Mouse (Mus musculus) neural tube, embryonic 14.5 days (tissue): ENCODE data around the gene Ttc7b. TPM values are rescaled to one million over a fixed set of nuclear protein-coding genes. Genes with fewer than 3 reads are reported as not detected.

Source experiments
- ATAC-seq: fragments of 200-750 bp; cut with Nextera tagmentation; 2 replicates; pipeline ENCODE4 v1.8.0; 2017; ENCODE audit warnings: low read depth, mild to moderate bottlenecking, moderate TSS enrichment, moderate library complexity
- H3K27ac ChIP-seq: fragments of 300-500 bp; sonication (generic); 2 replicates; pipeline ENCODE4 v1.5.1; 2014; ENCODE audit warnings: low read depth, mild to moderate bottlenecking, control low read depth, low read length, moderate library complexity, mixed read lengths
- H3K27me3 ChIP-seq: fragments of 300-500 bp; sonication (generic); 2 replicates; pipeline ENCODE4 v1.6.1; 2014; ENCODE audit warnings: low read length; ENCODE audit not compliant: control insufficient read depth, insufficient read depth
- H3K36me3 ChIP-seq: fragments of 300-500 bp; sonication (generic); 2 replicates; pipeline ENCODE4 v1.6.1; 2014; ENCODE audit warnings: low read length, mixed read lengths; ENCODE audit not compliant: control insufficient read depth, insufficient read depth
- H3K4me1 ChIP-seq: fragments of 300-500 bp; sonication (generic); 2 replicates; pipeline ENCODE4 v1.6.1; 2014; ENCODE audit warnings: low read length; ENCODE audit not compliant: control insufficient read depth, insufficient read depth
- H3K4me2 ChIP-seq: fragments of 300-500 bp; sonication (generic); 2 replicates; pipeline ENCODE4 v1.6.1; 2014; ENCODE audit warnings: mild to moderate bottlenecking, low read depth, low read length, control low read depth
- H3K4me3 ChIP-seq: fragments of 300-500 bp; sonication (generic); 2 replicates; pipeline ENCODE4 v1.5.1; 2014; ENCODE audit warnings: low read depth, low read length, control low read depth, mixed read lengths
- H3K9ac ChIP-seq: fragments of 300-500 bp; sonication (generic); replicated peaks from 2 replicates; pipeline ENCODE4 v1.6.1; 2014; ENCODE audit warnings: low read depth, mild to moderate bottlenecking, control low read depth, low read length, mixed read lengths
- H3K9me3 ChIP-seq: fragments of 300-500 bp; sonication (generic); 2 replicates; pipeline ENCODE4 v1.6.1; 2016; ENCODE audit warnings: low read length; ENCODE audit not compliant: control insufficient read depth
- WGBS: fragments of 180-500 bp; shearing (Covaris S2); extraction: QIAGEN DNeasy Blood & Tissue Kit; methylation state at CpG from one replicate; pipeline ENCODE4 v1.1.7; 2014; 5-methylcytosine and 5-hydroxymethylcytosine counted together
- polyA plus RNA-seq: library from polyadenylated mRNA; unstranded; fragments of >200 nt; fragmentation: Nextera tagmentation; extraction: Ambion mirVana; gene quantifications from 2 replicates; pipeline ENCODE4 v1.2.1, GENCODE M21; 2014

Ttc7b gene
- polyA plus RNA-seq, 1 experiment from 2014 or later, result 14.0 TPM

DNA sequence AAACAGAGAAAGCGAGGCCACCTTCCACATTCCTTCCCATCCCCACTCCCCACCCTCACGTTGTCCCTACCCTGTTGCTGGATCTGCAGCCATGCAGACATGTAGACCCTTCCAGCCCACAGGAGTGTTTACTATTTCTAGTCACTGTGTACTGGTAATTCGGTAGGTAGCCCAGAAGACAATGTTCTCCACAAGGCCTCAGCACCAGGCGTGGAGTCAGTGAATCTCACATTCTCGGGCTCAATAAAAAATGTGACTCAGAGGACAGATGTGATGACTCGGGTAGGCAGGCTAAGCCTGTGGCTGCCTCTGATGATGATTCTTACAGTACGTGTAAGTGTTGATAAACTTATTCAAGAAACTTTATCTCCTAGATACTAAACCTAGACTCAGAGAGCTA, 147.8 kb downstream of the Ttc7b start:
- 86% methylated on average over 7 of the region's 7 CpGs for WGBS

DNA sequence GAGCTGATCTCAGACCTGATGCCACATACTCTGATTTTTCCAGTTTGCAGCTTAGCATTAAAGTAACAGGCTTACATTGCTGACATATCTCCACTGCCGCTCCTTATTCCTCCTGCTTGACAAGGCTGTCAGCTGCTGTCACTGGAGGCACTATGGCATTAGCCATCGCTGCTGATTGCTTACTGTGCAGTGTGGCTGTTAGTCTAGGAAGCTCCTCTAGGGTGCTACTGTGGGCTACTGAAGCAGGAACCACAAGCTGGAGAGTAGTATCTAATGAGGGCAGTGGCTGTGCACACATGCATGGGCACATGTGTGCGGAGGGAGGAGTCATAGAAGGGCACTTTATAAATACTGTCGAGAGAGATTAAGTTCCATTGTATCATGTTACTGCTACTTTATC, 148.6 kb downstream of the Ttc7b start:
- Histone ChIP-seq H3K27ac (no peak overlapping the region), H3K9ac (no peak overlapping the region), H3K4me1 (no peaks in the 10 kb centered on the region), H3K4me2 (no peak overlapping the region), H3K9me3 (no peaks in the 10 kb centered on the region), H3K36me3 (peaks cover 42% of the 10 kb centered on the region), H3K4me3 (no peak overlapping the region), H3K27me3 (no peaks in the 10 kb centered on the region)
- ATAC-seq, result no peak
- WGBS, result 87% methylated on average over 4 of the region's 4 CpGs

More for the DNA sequence above, 147.8 kb downstream of the Ttc7b start:
- no peak for ATAC-seq
- no peaks in the 10 kb centered on the region for H3K27me3 ChIP-seq
- no peak overlapping the region for H3K9ac ChIP-seq
- H3K4me3 ChIP-seq, result no peak overlapping the region
- no peak overlapping the region for H3K4me2 ChIP-seq
- peaks cover 42% of the 10 kb centered on the region for H3K36me3 ChIP-seq
- H3K9me3 ChIP-seq, result no peaks in the 10 kb centered on the region
- H3K4me1 ChIP-seq, result no peaks in the 10 kb centered on the region
- no peak overlapping the region for H3K27ac ChIP-seq

DNA sequence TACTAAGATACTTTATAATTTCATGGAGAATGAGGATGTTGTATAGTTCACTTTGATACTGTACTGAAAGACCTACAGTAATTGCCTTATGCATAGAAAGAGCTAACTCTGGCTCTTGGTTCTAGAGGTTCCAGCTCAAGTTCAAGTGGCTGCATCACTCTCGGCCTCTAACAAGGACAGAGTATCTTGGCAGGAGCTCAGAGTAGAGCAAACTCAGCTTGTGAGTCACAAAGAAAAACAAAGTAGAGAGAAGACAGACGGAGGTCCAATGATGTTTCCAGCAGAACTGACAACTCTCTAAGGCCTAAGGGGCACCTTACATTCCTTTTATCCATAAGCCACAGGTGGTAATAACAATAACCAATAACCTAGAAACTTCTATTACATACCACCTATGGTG, 150.8 kb downstream of the Ttc7b start:
- Histone ChIP-seq H3K9me3 (no peaks in the 10 kb centered on the region), H3K4me1 (no peaks in the 10 kb centered on the region), H3K27ac (no peak overlapping the region), H3K4me3 (no peak overlapping the region), H3K27me3 (no peaks in the 10 kb centered on the region), H3K9ac (no peak overlapping the region), H3K4me2 (no peak overlapping the region), H3K36me3 (peaks cover 33% of the 10 kb centered on the region)
- 97% methylated on average over 2 of the region's 2 CpGs for WGBS
- no peak for ATAC-seq

DNA sequence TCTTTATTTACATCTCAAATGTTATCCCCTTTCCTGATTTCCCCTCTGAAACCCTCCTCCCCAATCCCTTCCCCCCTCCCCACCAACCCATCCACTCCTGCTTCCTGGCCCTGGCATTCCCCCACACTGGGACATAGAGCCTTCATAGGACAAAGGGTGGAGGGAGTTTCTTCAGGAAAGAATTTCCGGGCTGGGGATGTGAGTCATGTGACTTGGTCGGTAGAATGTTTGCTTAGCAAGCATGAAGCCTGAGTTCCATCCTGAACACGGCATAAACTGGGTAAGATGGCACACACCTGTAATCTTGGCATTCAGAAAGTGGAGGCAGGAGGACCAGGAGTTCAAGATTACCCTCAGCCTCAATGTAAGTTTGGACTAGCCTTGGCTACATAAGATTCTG, 151.4 kb downstream of the Ttc7b start:
- no peaks in the 10 kb centered on the region for H3K27me3 ChIP-seq
- H3K4me2 ChIP-seq, result no peak overlapping the region
- no peaks in the 10 kb centered on the region for H3K4me1 ChIP-seq
- H3K27ac ChIP-seq, result no peak overlapping the region
- peaks cover 33% of the 10 kb centered on the region for H3K36me3 ChIP-seq
- no peak overlapping the region for H3K9ac ChIP-seq
- H3K9me3 ChIP-seq, result no peaks in the 10 kb centered on the region
- 72% methylated on average over 3 of the region's 3 CpGs for WGBS
- no peak for ATAC-seq
- no peak overlapping the region for H3K4me3 ChIP-seq

DNA sequence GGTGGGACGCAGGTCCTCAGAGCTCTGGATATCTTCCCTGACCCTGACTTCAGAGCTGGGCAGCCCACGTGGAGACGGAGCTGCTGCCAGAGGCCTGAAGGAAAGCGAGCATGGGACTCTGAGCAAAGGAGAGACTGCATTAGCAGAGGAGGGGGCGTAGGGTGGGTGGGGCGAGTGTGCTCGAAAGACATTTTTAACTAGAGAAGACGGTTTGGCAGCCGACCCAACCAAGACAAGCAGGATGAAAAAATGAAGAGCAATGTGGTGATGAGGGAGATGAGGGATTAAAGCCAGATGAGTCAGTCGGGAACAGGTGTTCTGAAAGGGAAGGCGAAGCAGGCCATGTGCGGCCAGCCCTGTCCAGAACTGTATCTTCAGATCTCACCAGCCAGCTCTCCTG, 159.3 kb downstream of the Ttc7b start:
- Histone ChIP-seq H3K4me2 (no peak overlapping the region), H3K27ac (no peak overlapping the region), H3K27me3 (no peaks in the 10 kb centered on the region), H3K36me3 (no peaks in the 10 kb centered on the region; the same call in 1 of the 2 replicates), H3K9me3 (no peaks in the 10 kb centered on the region), H3K4me1 (no peaks in the 10 kb centered on the region), H3K9ac (no peak overlapping the region), H3K4me3 (no peak overlapping the region)
- 90% methylated on average over 12 of the region's 12 CpGs for WGBS
- ATAC-seq, result no peak

DNA sequence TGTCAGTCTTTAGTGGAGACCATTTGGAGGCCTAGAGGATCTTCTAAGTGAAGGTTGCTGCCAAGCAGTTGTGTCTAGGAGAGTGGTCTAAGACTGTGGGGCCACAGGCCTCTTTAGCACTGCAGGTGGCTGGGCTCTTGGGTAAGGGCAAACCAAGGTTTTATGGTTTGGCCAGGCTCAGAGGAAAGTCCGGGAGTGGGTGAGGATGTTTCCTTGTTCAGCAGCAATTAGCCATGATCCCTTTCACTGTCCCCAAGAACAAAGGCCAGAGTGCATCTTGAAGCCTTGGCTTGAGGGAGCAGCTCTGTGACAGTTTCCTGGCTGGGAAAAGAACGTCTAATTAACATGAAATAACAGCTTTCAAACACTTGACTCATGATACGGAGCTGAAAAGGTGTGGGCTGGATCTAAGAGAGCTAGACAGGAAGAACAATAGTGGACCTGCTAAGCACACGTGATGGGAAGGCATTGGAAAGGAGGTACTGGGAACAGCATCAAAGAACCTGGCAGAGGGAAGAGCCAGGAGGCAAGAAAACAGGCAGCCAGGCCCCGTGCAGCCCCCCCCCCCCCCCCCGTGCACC, 162.5 kb downstream of the Ttc7b start:
- no peaks in the 10 kb centered on the region for H3K27me3 ChIP-seq
- WGBS, result 62% methylated on average over 6 of the region's 6 CpGs
- no peaks in the 10 kb centered on the region for H3K9me3 ChIP-seq
- no peak overlapping the region for H3K4me3 ChIP-seq
- no peak overlapping the region for H3K9ac ChIP-seq
- no peak overlapping the region for H3K4me2 ChIP-seq
- no peaks in the 10 kb centered on the region; the same call in 1 of the 2 replicates for H3K36me3 ChIP-seq
- no peak for ATAC-seq
- H3K27ac ChIP-seq, result no peak overlapping the region
- H3K4me1 ChIP-seq, result no peaks in the 10 kb centered on the region

DNA sequence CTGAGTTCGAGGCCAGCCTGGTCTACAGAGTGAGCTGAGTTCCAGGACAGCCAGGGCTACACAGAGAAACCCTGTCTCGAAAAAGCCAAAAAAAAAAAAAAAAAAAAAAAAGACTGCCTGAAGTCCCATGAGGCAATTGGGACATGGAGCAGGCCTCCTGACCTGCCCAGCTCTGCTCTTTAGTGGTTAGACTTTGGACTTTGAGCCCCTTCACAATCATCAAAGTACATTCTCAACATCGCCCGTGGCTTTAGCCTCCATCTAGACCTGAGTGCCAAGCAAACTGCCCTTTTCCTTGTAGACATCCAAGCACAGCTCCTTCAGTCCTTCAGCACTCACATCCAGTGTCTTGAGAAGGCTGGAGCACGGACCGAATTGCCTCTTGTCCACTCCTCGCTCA, 164.2 kb downstream of the Ttc7b start:
- Histone ChIP-seq H3K27me3 (no peaks in the 10 kb centered on the region), H3K4me1 (no peaks in the 10 kb centered on the region), H3K4me3 (no peak overlapping the region), H3K27ac (no peak overlapping the region), H3K9me3 (no peaks in the 10 kb centered on the region), H3K9ac (no peak overlapping the region), H3K36me3 (no peaks in the 10 kb centered on the region; the same call in 1 of the 2 replicates), H3K4me2 (no peak overlapping the region)
- no peak for ATAC-seq
- 94% methylated on average over 7 of the region's 7 CpGs for WGBS

DNA sequence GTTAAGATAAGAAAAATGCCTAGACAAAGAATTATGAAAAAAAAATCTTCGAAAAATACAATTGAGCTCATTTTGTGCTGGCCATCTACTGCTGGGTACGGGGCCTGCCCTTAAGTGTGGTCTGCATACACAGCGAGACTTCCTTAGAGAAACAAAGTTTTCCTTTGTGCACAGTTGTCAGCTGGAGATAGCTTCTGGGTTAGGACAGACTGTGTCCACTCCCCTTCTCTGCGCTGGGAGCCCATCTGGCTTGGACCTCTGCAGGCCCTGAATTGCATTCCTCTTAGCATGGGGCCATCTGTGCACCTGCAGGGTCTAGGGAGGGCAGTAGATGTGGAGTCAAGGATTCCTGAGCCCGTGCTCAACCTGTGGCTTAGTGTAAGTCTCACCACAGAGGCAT, 165.1 kb downstream of the Ttc7b start:
- no peak overlapping the region for H3K4me2 ChIP-seq
- H3K4me3 ChIP-seq, result no peak overlapping the region
- ATAC-seq, result no peak
- no peak overlapping the region for H3K27ac ChIP-seq
- H3K36me3 ChIP-seq, result no peaks in the 10 kb centered on the region; the same call in 1 of the 2 replicates
- H3K4me1 ChIP-seq, result no peaks in the 10 kb centered on the region
- no peak overlapping the region for H3K9ac ChIP-seq
- WGBS, result 70% methylated on average over 5 of the region's 5 CpGs
- H3K27me3 ChIP-seq, result no peaks in the 10 kb centered on the region
- H3K9me3 ChIP-seq, result no peaks in the 10 kb centered on the region

DNA sequence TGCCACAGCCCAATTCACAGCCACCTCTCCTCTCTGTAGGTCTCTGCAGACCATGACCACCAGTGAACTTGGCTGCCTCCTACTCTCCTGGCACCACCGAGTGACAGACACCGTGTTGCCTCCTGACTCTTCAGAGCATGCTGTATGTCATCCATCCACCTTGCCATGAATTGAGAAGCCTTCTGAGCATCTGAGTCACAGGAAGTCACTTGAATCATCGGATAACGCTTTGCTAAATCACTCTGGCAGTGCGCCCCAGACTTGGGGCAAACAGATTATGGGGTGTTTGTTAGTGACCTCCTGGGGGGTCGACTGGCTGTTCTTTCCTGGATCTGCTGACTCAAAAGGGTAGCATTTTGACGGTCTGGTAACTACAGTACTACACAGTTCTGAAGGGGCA, 166.7 kb downstream of the Ttc7b start:
- H3K27ac ChIP-seq, result no peak overlapping the region
- WGBS, result 82% methylated on average over 7 of the region's 7 CpGs

More for the DNA sequence above, 166.7 kb downstream of the Ttc7b start:
- no peaks in the 10 kb centered on the region for H3K9me3 ChIP-seq
- no peak for ATAC-seq
- no peak overlapping the region for H3K9ac ChIP-seq
- no peak overlapping the region for H3K4me2 ChIP-seq
- H3K4me3 ChIP-seq, result no peak overlapping the region
- no peaks in the 10 kb centered on the region for H3K27me3 ChIP-seq
- H3K4me1 ChIP-seq, result no peaks in the 10 kb centered on the region
- no peaks in the 10 kb centered on the region; the same call in none of the 2 replicates for H3K36me3 ChIP-seq
